Mouse (Mus musculus): ENCODE results near the gene Bhlha9.

Gene Bhlha9

GRCm38 (mm10) chr11:76671871-76672475, at the start of gene Bhlha9:
TSS of gene Bhlha9 (plus strand) at chr11:76672470.
- no peak for DNase-seq (ENCODE audit: inconsistent ontology term)

- DNase-seq (ENCODE audit: inconsistent ontology term) = peak; percentile 57
Observed at GRCm38 (mm10) chr11:76622566-76623205, 49.6 kb upstream of the Bhlha9 start.

- peak; percentile 76 for DNase-seq (ENCODE audit: inconsistent ontology term)
Observed at GRCm38 (mm10) chr11:76623206-76623961, 48.9 kb upstream of the Bhlha9 start.

GRCm38 (mm10) chr11:76624071-76624470, 48.2 kb upstream of the Bhlha9 start:
- no peak for DNase-seq (ENCODE audit: inconsistent ontology term)

GRCm38 (mm10) chr11:76624881-76625280, 47.4 kb upstream of the Bhlha9 start:
- DNase-seq (ENCODE audit: inconsistent ontology term) = no peak

GRCm38 (mm10) chr11:76628613-76629012, 43.7 kb upstream of the Bhlha9 start:
- no peak for DNase-seq (ENCODE audit: inconsistent ontology term)

GRCm38 (mm10) chr11:76630023-76630422, 42.2 kb upstream of the Bhlha9 start:
- DNase-seq (ENCODE audit: inconsistent ontology term) = no peak

GRCm38 (mm10) chr11:76630487-76630886, 41.8 kb upstream of the Bhlha9 start:
- no peak for DNase-seq (ENCODE audit: inconsistent ontology term)

GRCm38 (mm10) chr11:76639269-76639985, 32.8 kb upstream of the Bhlha9 start:
- no peak for DNase-seq (ENCODE audit: inconsistent ontology term)

GRCm38 (mm10) chr11:76640231-76640630, 32.0 kb upstream of the Bhlha9 start:
- DNase-seq (ENCODE audit: inconsistent ontology term) = no peak

GRCm38 (mm10) chr11:76644257-76644656, 28.0 kb upstream of the Bhlha9 start:
- DNase-seq (ENCODE audit: inconsistent ontology term) = peak; percentile 36

- DNase-seq (ENCODE audit: inconsistent ontology term) = no peak
Observed at GRCm38 (mm10) chr11:76645036-76645435, 27.2 kb upstream of the Bhlha9 start.

- DNase-seq (ENCODE audit: inconsistent ontology term) = peak; percentile 82
Observed at GRCm38 (mm10) chr11:76645955-76646354, 26.3 kb upstream of the Bhlha9 start.

GRCm38 (mm10) chr11:76647062-76647461, 25.2 kb upstream of the Bhlha9 start:
- DNase-seq (ENCODE audit: inconsistent ontology term) = peak; percentile 59

- peak; percentile 66 for DNase-seq (ENCODE audit: inconsistent ontology term)
Observed at GRCm38 (mm10) chr11:76647500-76647899, 24.8 kb upstream of the Bhlha9 start.

GRCm38 (mm10) chr11:76650862-76651560, 21.3 kb upstream of the Bhlha9 start:
- no peak for DNase-seq (ENCODE audit: inconsistent ontology term)

GRCm38 (mm10) chr11:76652838-76653334, 19.4 kb upstream of the Bhlha9 start:
- DNase-seq (ENCODE audit: inconsistent ontology term) = no peak

GRCm38 (mm10) chr11:76655106-76655505, 17.2 kb upstream of the Bhlha9 start:
- DNase-seq (ENCODE audit: inconsistent ontology term) = no peak

- no peak for DNase-seq (ENCODE audit: inconsistent ontology term)
Observed at GRCm38 (mm10) chr11:76657450-76657970, 14.8 kb upstream of the Bhlha9 start.

- no peak for DNase-seq (ENCODE audit: inconsistent ontology term)
Observed at GRCm38 (mm10) chr11:76659138-76659930, 12.9 kb upstream of the Bhlha9 start.
